Mouse (Mus musculus): ENCODE results near the gene Itga11. TPM values are rescaled to one million over a fixed set of nuclear protein-coding genes. Genes with fewer than 3 reads are reported as not detected.

Itga11 gene
- polyA plus RNA-seq, 1 experiment from 2014 or later, result 2.8 TPM

Other genes starting within 250 kb of the Itga11 start
- gene Coro2b, start 140.8 kb upstream of the Itga11 start, polyA plus RNA-seq (2015; fragmentation: Nextera tagmentation; extraction: Ambion mirVana), result 7.0 and 8.2 TPM in 2 replicates
- gene Fem1b, start 134.1 kb downstream of the Itga11 start, polyA plus RNA-seq (2015; fragmentation: Nextera tagmentation; extraction: Ambion mirVana), result 12.2 and 12.5 TPM in 2 replicates
- 34.9 and 40.2 TPM in 2 replicates for gene Cln6, start 161.0 kb downstream of the Itga11 start, polyA plus RNA-seq (2015; fragmentation: Nextera tagmentation; extraction: Ambion mirVana)
- gene Calml4, start 180.3 kb downstream of the Itga11 start, polyA plus RNA-seq (2015; fragmentation: Nextera tagmentation; extraction: Ambion mirVana), result 286 and 319 TPM in 2 replicates